Mouse (Mus musculus): Measurements from ENCODE around the gene Asic3.

Gene Asic3

DNA sequence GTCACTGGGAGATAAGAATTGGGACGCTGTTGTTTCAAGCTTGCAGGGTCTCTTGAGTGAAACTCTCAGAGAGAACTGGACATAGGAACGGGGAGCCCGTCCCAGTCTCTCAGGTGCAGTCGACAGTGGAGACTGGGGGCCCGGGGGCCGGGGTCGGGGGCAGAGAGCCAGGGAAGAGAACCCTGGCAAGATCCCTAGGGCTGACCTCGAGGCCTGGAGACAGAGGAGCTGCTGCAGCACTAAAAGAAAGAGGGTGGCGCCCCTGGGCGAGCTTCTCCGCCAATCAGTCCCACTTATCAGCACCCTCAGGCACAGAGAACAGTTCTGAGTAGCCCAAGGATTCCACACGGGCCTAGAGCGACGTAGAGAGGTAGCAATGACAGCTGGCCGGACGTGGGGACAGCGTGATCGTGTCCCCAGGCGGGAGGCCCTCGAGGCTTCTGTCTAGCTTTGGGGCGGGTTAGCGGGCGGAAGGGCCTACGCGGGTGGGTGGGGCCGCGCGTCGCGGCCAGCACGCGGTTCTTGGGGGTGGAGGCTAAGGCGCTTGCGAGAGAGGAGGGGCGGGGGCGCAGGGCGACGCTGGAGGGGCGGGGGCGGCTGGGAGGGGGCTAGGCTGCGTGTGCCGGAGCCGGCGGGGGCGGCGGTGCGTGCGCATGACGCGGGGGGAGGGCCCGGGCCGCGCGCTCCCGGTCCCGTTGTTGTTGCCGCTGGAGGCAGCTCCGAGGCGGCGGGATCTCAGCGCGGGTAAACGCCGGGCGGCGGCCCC is 38.3 kb downstream of the Asic3 start:
- peak; percentile 62 to 81 for DNase-seq (ENCODE audit: low spot score in 2 of 2)

DNA sequence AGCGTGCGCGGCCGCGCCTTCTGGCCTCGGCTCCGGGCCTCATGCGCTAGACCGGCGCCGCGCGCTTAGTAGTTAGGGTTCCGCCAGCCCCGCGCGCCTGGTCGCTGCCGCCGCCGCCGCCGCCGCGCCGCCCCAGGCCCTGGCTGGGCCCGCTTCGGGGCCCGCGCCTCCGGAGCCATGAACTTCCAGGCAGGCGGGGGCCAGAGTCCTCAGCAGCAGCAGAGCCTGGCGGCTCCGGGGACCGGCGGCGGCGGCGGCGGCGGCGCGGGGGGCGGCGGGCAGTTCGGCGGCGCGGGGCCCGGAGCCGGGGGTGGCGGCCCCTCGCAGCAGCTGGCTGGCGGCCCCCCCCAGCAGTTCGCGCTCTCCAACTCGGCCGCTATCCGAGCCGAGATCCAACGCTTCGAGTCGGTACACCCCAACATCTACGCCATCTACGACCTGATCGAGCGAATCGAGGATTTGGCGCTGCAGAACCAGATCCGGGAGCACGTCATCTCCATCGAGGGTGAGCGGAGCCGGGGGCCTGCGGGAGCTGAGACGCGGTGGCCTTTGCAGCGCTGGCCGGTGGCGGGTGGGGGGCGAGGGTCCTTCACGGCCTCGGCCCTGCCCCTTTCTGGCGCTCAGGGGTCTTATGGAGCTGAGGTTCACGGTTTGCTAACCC is 39.0 kb downstream of the Asic3 start, which contains the start of gene Agap3:
Agap3 (plus strand) TSS at position 148 of the 661 bp plus-strand sequence.
- DNase-seq (ENCODE audit: low spot score in 2 of 2), result peak in 1 of 2 experiments; percentile 36

- peak in 1 of 2 experiments; percentile 28 for DNase-seq (ENCODE audit: low spot score in 2 of 2)
Measured at GRCm38 (mm10) chr5:24452691-24453233, 39.6 kb downstream of the Asic3 start.

DNA sequence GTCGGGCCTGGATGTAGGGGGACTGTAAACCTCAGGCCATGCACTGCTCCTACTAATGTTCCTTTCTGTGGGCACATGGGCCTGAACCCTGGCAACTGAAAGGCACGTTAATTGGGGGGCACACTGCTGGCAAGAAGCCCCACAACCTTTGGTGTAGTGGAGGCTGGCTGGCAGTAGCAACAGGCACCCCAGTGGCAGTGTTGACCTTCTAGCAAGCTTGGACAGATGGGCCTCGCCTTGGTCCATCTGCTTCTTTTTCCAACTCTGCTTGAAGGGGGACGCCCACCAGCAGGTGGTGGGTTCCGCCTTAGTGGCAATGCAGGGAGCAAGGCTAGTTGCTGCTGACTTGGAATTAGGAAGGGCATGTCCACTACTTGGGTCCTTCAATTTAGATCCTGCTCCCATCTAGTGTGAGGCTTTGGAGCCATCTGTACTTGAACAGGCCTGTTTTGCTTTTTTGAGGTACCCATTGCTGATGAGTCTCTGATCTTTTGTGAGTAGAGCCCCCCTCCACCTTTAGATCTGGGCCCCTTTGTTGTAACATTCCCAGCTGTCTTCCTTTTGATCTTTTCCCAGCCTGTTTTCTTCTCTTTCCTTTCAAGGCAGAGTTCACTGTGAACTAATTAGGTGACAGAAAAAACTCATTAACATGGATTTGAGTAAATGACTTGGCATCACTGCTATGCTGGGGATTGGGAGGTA is 40.2 kb downstream of the Asic3 start:
- no peak for DNase-seq (ENCODE audit: low spot score in 2 of 2)

DNA sequence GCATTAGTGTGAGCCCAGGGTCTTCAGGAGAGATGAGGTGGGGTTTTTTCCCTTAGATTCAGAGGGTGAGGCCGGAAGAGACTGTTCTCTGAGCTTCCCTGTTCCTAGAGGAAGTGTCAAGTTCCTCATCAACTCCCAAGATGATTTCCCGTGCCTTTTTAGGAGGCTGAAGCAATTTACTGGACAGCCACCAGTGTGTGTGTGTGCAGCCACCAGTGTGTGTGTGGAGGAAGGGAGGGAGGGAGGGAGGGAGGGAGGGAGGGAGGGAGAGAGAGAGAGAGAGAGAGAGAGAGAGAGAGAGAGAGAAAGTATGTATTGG is 40.8 kb downstream of the Asic3 start:
- no peak for DNase-seq (ENCODE audit: low spot score in 2 of 2)

DNA sequence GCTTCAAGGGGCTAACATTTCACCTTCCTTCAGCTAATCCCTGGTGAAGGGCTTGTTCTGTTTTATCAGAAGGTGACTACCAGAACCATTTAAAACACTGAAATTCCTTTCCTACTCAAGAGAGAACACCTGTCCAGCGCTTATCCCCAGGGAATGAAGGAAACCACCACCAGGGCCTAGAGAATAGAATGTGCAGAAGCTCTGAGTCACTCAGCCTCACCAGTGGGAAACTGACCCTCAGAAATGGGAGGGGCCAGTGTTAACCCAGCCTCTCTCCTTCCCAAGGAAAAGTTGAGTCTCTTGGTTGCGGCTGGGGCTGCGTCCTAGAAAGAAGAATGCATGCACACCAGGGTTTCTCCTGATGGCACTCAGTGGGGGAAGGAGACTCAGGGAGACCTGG is 41.9 kb downstream of the Asic3 start:
- DNase-seq (ENCODE audit: low spot score in 2 of 2), result no peak

GRCm38 (mm10) chr5:24455613-24456012 is 42.4 kb downstream of the Asic3 start:
- no peak for DNase-seq (ENCODE audit: low spot score in 2 of 2)

GRCm38 (mm10) chr5:24466762-24467161 is 53.6 kb downstream of the Asic3 start:
- DNase-seq (ENCODE audit: low spot score in 2 of 2), result no peak

All from frontal cortex, postnatal 14 days (tissue).